Mouse (Mus musculus) C2C12 (cell line): ENCODE data around the gene Prss29. TPM values are rescaled to one million over a fixed set of nuclear protein-coding genes. Genes with fewer than 3 reads are reported as not detected.

Experiments
- H3K27me3 ChIP-seq: one replicate; pipeline ENCODE4 v1.6.1; 2011; ENCODE audit not compliant: control insufficient read depth, insufficient read depth, insufficient read length
- H3K36me3 ChIP-seq: one replicate; pipeline ENCODE4 v1.6.1; 2011; ENCODE audit not compliant: control insufficient read depth, insufficient read depth
- H3K4me3 ChIP-seq: one replicate; pipeline ENCODE4 v1.5.1; 2011; ENCODE audit warnings: mild to moderate bottlenecking, control low read depth; ENCODE audit not compliant: poor library complexity, insufficient read depth, severe bottlenecking
- H3K79me2 ChIP-seq: one replicate; pipeline ENCODE4 v1.6.1; 2011; ENCODE audit not compliant: control insufficient read depth, insufficient read depth
- H3K79me3 ChIP-seq: one replicate; pipeline ENCODE4 v1.6.1; 2011; ENCODE audit warnings: low read depth, control low read depth
- H3ac ChIP-seq: one replicate; pipeline ENCODE3; 2011; ENCODE audit warnings: low read depth; ENCODE audit not compliant: control insufficient read depth, insufficient read length
- CEBPB ChIP-seq: IDR thresholded peaks from one replicate; pipeline ENCODE4 v1.6.1; 2011; ENCODE audit warnings: low read depth, mild to moderate bottlenecking, control low read depth, moderate library complexity
- CTCF ChIP-seq: IDR thresholded peaks from one replicate; pipeline ENCODE4 v1.5.1; 2011; ENCODE audit not compliant: control insufficient read depth, insufficient read depth, insufficient read length
- FOSL1 ChIP-seq: IDR thresholded peaks from one replicate; pipeline ENCODE4 v1.8.0; 2011; ENCODE audit warnings: mild to moderate bottlenecking, low read length; ENCODE audit not compliant: poor library complexity, insufficient read depth, severe bottlenecking
- MAX ChIP-seq: IDR thresholded peaks from one replicate; pipeline ENCODE4 v1.6.1; 2011; ENCODE audit warnings: mild to moderate bottlenecking, control low read depth
- MYOD1 ChIP-seq: IDR thresholded peaks from one replicate; pipeline ENCODE4 v1.6.1; 2011; ENCODE audit warnings: low read depth; ENCODE audit not compliant: control insufficient read depth, insufficient read length
- MYOG ChIP-seq: IDR thresholded peaks from one replicate; pipeline ENCODE4 v1.6.1; 2011; ENCODE audit not compliant: control insufficient read depth, insufficient read length; ENCODE audit errors: extremely low read depth
- USF1 ChIP-seq: IDR thresholded peaks from one replicate; pipeline ENCODE4 v1.6.1; 2011; ENCODE audit warnings: low read depth, mild to moderate bottlenecking, control low read depth, moderate library complexity
- polyA plus RNA-seq: library from polyadenylated mRNA; unstranded; fragments of >200 nt; fragmentation: generic; extraction: Trizol; gene quantifications from one replicate; pipeline ENCODE4 v1.2.1, GENCODE M21; 2012; ENCODE audit warnings: missing spikeins

Gene Prss29
- polyA plus RNA-seq, 1 experiment = not detected

- no peaks in the 10 kb centered on the region for H3K36me3 ChIP-seq
- TF ChIP-seq CTCF (no peak), MAX (no peak), USF1 (no peak), MYOD1 (no peak), MYOG (no peak)
- H3ac ChIP-seq = no peak overlapping the region
Observed at GRCm38 (mm10) chr17:25290411-25290810, 28.0 kb upstream of the Prss29 start.

DNA sequence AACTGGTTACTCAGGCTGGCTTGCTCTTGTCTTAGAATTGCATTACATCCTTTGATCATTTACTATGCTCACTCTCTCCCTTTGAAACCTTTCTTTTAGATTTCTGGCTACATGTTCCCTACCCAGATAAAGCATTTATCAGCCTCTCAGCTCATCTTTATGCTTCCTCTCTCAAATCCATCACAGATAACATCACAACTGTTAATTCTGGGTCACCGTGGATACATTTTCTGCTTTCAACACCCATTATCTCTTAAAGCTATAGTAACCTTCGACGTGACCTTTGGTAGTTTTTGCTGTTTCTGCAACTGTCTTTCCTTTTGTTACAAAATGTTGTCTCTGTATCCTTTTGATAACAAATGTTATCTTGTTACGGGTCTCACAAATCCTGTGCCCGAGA is 25.0 kb upstream of the Prss29 start:
- no peaks in the 10 kb centered on the region for H3K79me2 ChIP-seq
- no peak for TF ChIP-seq MAX
- TF ChIP-seq MYOG = no peak
- no peak for TF ChIP-seq CEBPB
- TF ChIP-seq CTCF = no peak
- no peak for TF ChIP-seq MYOD1
- TF ChIP-seq FOSL1 = no peak
- no peak for TF ChIP-seq USF1
- H3K36me3 ChIP-seq = no peaks in the 10 kb centered on the region
- H3K4me3 ChIP-seq = no peak overlapping the region
- H3K27me3 ChIP-seq = peaks cover 50% of the 10 kb centered on the region
- H3K79me3 ChIP-seq = no peaks in the 10 kb centered on the region
- H3ac ChIP-seq = no peak overlapping the region

More at GRCm38 (mm10) chr17:25290411-25290810, 28.0 kb upstream of the Prss29 start:
- no peak overlapping the region for H3K4me3 ChIP-seq
- peaks cover 26% of the 10 kb centered on the region for H3K27me3 ChIP-seq
- H3K79me3 ChIP-seq = no peaks in the 10 kb centered on the region
- H3K79me2 ChIP-seq = no peaks in the 10 kb centered on the region

DNA sequence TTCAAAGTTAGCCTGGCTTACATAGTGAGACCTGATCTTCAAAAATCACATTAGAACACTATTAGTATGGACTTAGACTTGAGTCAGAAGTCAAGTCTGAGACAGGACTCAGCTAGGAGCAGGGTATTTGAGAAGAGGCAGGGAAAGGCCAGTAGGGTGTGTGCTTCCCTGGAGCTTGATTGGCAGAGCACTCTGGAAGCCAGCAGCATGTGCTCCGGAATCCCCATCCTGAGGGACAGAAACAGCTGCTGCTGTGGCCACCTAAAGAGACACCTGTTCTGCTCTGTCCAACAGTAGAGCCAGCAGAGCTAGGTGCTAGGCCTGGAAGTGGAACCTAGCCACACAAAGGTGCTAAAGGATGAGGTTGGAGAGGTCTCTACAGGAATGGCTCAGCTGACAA is 24.3 kb upstream of the Prss29 start:
- TF ChIP-seq MYOD1 = peak; percentile 48
- TF ChIP-seq CTCF = no peak
- H3K79me2 ChIP-seq = no peaks in the 10 kb centered on the region
- H3K79me3 ChIP-seq = no peaks in the 10 kb centered on the region
- H3K4me3 ChIP-seq = no peak overlapping the region
- H3K27me3 ChIP-seq = peaks cover 56% of the 10 kb centered on the region
- H3ac ChIP-seq = no peak overlapping the region
- H3K36me3 ChIP-seq = no peaks in the 10 kb centered on the region

GRCm38 (mm10) chr17:25298094-25298493 is 20.4 kb upstream of the Prss29 start, which contains the start of gene Prss34:
Prss34 (plus strand) TSS chr17:25298394.
- H3K79me2 ChIP-seq = no peaks in the 10 kb centered on the region

DNA sequence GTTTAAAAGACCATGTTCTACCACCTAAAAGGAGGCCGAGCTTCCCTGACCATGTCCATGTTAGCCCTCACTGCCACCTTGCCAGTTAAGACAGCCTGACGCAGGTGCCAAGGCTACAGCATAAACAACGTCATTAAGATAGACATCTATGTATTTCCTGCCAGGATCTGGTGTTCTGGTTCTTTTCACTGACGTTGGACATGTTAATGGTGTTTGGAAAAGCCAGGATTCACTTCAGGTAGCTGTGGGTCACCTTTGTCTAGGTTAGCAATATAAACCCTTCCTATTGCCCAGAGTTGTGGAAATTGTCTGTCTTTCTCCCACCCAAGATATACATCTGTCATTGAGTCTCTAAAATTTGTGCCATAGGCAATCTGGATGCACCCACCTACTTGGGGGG is 10.1 kb upstream of the Prss29 start, which contains the start of gene Prss28:
Gene Prss28 (plus strand): TSS at position 301 of the 400 bp plus-strand sequence.
- no peaks in the 10 kb centered on the region for H3K36me3 ChIP-seq
- H3K4me3 ChIP-seq = no peak within 1 kb of the TSS
- H3ac ChIP-seq = no peak within 1 kb of the TSS
- no peaks in the 10 kb centered on the region for H3K79me3 ChIP-seq
- no peaks in the 10 kb centered on the region for H3K79me2 ChIP-seq
- peaks cover 52% of the 10 kb centered on the region for H3K27me3 ChIP-seq
- TF ChIP-seq FOSL1 (no peak), USF1 (no peak), CTCF (no peak), MYOD1 (no peak), CEBPB (no peak), MYOG (no peak), MAX (no peak)

More at GRCm38 (mm10) chr17:25298094-25298493, 20.4 kb upstream of the Prss29 start, which contains the start of gene Prss34:
- H3K36me3 ChIP-seq = no peaks in the 10 kb centered on the region
- no peak within 1 kb of the TSS for H3ac ChIP-seq
- H3K27me3 ChIP-seq = peaks cover 61% of the 10 kb centered on the region
- no peak for TF ChIP-seq CTCF
- TF ChIP-seq CEBPB = no peak
- TF ChIP-seq MYOD1 = no peak
- TF ChIP-seq USF1 = no peak
- TF ChIP-seq MAX = no peak
- no peak for TF ChIP-seq FOSL1
- TF ChIP-seq MYOG = no peak
- H3K4me3 ChIP-seq = no peak within 1 kb of the TSS
- no peaks in the 10 kb centered on the region for H3K79me3 ChIP-seq

- no peaks in the 10 kb centered on the region for H3K36me3 ChIP-seq
- no peaks in the 10 kb centered on the region for H3K79me2 ChIP-seq
- no peak overlapping the region for H3K4me3 ChIP-seq
- no peak for TF ChIP-seq FOSL1
- TF ChIP-seq MAX = no peak
- no peak for TF ChIP-seq MYOG
- no peak for TF ChIP-seq CTCF
- no peak for TF ChIP-seq CEBPB
- TF ChIP-seq MYOD1 = no peak
- no peak for TF ChIP-seq USF1
- H3K27me3 ChIP-seq = peaks cover 57% of the 10 kb centered on the region
- H3ac ChIP-seq = no peak overlapping the region
- H3K79me3 ChIP-seq = no peaks in the 10 kb centered on the region
Observed at GRCm38 (mm10) chr17:25320819-25321218, 2.4 kb downstream of the Prss29 start.
